Mouse (Mus musculus) bone marrow macrophage, adult 2 months (primary cell): ENCODE results near the gene Lpin3. TPM values are rescaled to one million over a fixed set of nuclear protein-coding genes. Genes with fewer than 3 reads are reported as not detected.

Experiments used
- H3K27ac ChIP-seq: 2 replicates; pipeline ENCODE4 v1.5.1; 2012; ENCODE audit warnings: low read depth, low read length; ENCODE audit not compliant: insufficient read depth
- H3K4me1 ChIP-seq: 2 replicates; pipeline ENCODE4 v1.6.1; 2012; ENCODE audit warnings: low read length; ENCODE audit not compliant: control insufficient read depth, insufficient read depth
- H3K4me3 ChIP-seq: 2 replicates; pipeline ENCODE4 v1.5.1; 2012; ENCODE audit warnings: mild to moderate bottlenecking, low read length, moderate library complexity; ENCODE audit not compliant: insufficient read depth
- CTCF ChIP-seq: IDR thresholded peaks from 2 replicates; pipeline ENCODE4 v1.5.1; 2012; ENCODE audit warnings: low read depth, mild to moderate bottlenecking, low read length, moderate library complexity
- POLR2A ChIP-seq: IDR thresholded peaks from 2 replicates; pipeline ENCODE4 v1.6.1; 2012; ENCODE audit warnings: mild to moderate bottlenecking, low read depth, low read length, borderline replicate concordance
- polyA plus RNA-seq: library from polyadenylated mRNA; stranded (reverse); fragments of >200 nt; gene quantifications from 2 replicates; pipeline ENCODE4 v1.2.4, GENCODE M21; 2012; ENCODE audit not compliant: missing spikeins, insufficient read depth, insufficient read length

The Lpin3 gene
- not detected in 2 replicates for polyA plus RNA-seq

DNA sequence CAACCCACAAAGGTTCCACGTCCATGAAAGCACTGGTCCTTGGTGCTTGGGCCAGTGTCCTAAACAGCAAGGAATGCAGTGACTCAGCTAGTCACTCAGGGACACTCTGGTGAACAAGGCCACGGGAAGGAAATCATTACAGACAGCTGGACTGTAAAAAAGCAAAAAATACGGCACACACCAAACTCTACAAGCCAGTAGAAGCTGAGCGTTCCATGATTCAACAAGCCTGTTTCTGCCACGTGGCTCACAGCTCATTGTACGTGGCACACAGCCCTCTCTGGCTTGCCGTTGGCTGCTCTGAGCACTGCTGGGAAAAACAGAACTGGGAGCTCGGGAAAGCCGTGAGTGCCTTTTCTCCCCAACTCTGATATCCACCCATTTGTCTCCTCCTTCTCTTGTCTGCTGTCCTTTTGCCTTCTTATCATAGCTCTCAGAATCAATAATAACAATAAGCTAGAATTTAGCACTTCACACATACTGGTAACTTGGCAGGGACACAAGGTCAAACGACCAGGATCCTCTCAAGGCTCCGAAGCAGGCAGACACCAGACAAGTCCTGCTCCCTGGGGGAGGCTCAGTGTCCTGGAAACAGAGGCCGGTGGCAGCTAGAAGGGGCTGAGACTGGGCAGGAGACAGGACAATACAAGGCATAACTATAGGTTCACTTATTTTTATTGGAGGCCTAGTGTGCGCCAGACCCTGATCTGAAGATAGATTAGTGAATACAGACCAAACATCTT lies at the start of gene Lpin3:
TSS of gene Lpin3 (plus strand) at position 218 of the 743 bp plus-strand sequence.
- H3K27ac ChIP-seq, result no peak within 1 kb of the TSS
- TF ChIP-seq POLR2A (no peak), CTCF (no peak)
- no peak within 1 kb of the TSS for H3K4me3 ChIP-seq
- H3K4me1 ChIP-seq, result no peaks in the 10 kb centered on the region

DNA sequence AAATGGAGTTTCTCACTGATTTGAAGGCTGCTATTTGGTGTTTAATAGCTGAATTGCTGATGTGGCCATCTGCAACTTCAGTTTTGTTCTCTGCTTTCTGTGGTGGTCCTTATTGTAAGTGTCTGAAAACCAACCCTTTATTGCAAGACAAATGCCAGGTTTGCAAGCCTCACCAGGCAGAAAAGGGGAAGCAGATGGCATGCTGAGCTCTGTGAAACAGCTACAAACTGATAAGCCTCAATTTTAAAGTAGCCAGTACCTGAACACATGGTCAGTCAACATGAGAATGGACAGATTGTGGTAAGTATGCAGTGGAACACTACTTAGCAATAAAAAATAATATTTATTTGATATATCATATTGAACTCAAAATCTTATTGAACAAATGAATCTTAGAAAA lies 39.6 kb upstream of the Lpin3 start:
- H3K27ac ChIP-seq, result no peak overlapping the region
- peaks cover 7% of the 10 kb centered on the region for H3K4me1 ChIP-seq
- H3K4me3 ChIP-seq, result no peak overlapping the region
- TF ChIP-seq CTCF, result no peak
- TF ChIP-seq POLR2A, result no peak

DNA sequence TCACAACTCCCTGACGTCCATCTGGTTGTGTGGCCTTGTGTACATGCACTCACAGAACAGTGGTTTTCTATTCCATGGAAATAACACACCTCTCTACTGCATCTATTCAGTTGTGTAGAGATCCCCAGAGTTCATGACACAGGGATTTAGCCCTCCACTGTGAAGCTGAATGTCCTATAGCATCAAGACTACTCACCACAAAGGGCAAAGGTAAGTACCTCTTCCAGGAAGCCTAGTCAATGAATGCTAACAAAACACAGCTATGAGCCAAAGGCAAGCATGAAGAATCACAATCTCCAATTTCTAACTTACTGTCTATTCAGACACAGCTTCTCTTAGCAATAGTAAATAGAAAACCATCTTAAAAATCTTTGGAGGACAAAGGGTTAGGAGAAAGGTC lies 32.8 kb upstream of the Lpin3 start:
- Histone ChIP-seq H3K27ac (no peak overlapping the region), H3K4me1 (peaks cover 9% of the 10 kb centered on the region), H3K4me3 (no peak overlapping the region)
- TF ChIP-seq POLR2A, result no peak
- TF ChIP-seq CTCF, result no peak

DNA sequence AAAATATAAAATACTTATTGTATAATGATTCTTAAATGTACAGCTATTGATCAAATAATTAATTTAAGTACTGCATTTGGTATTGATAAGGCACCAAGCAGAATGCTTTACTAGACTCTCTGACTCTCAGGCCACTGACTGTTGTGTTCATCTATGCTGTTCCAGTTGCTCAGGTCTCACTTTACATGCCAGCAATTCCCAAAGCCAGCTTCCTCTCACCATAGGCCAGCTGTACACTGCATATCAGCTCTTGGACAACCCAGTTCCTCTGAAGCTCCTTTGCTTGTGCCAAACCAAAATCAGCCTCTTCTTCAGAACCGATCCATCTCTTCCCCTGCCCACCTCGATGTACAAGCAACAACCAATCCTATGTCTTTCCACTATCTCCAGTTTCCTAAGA lies 32.3 kb upstream of the Lpin3 start:
- H3K4me3 ChIP-seq, result no peak overlapping the region
- TF ChIP-seq CTCF (no peak), POLR2A (no peak)
- peaks cover 7% of the 10 kb centered on the region for H3K4me1 ChIP-seq
- no peak overlapping the region for H3K27ac ChIP-seq

DNA sequence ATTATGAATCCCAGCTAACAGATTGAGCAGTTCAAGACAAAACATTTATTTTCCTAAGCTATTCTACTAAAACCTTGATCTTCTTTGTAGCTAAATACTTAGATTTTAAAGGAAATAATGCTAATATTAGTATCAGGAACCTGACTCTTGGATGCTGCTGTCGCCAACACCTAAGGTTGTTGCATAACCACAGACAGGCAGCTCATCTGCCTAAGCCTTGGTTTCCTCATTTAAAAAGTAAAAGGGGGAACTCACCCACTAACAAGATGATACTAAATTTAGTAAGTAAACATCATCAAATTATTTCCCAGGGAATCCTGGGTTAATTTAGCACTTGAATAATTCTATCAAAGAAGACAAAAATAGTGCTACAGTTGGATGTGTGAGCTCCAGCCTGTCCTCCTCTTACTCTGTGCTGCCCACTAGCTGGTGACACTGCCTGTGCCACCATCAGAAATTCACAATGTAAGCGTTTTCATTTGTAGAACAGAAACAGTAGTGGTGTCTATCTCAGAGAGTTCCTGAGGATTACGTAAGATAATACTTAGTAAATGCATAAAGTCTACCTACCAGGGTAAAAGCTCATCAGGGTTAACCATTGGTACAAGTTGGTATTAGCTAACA lies 30.7 kb upstream of the Lpin3 start:
- Histone ChIP-seq H3K27ac (no peak overlapping the region), H3K4me3 (no peak overlapping the region), H3K4me1 (peaks cover 6% of the 10 kb centered on the region)
- TF ChIP-seq POLR2A, result no peak
- no peak for TF ChIP-seq CTCF

DNA sequence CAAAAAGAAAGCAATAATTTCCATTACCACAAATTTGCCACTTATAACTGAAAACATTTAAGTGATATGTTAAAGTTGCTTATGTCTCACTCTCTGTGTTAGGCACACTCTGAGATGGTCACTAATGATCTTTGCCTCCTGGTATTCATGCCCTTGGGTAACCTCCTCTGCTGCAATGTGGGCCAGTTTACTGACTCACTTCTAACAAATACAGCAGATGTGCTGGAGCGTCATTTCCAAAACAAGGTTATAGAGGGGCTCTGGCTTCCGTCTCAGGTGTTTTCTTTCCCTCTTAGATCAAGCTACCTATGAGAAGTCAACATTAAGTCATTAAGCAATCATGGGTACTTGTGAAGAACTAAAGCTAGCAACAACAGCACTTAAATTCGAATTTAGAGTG lies 30.1 kb upstream of the Lpin3 start:
- H3K4me1 ChIP-seq, result peaks cover 6% of the 10 kb centered on the region
- H3K4me3 ChIP-seq, result no peak overlapping the region
- TF ChIP-seq POLR2A (no peak), CTCF (no peak)
- no peak overlapping the region for H3K27ac ChIP-seq

- H3K4me3 ChIP-seq, result no peak overlapping the region
- H3K4me1 ChIP-seq, result peaks cover 8% of the 10 kb centered on the region
- no peak for TF ChIP-seq CTCF
- TF ChIP-seq POLR2A, result no peak
- H3K27ac ChIP-seq, result no peak overlapping the region
These were observed 25.8 kb upstream of the Lpin3 start for GRCm38 (mm10) chr2:160854687-160855086.

GRCm38 (mm10) chr2:160856359-160857102 lies 23.9 kb upstream of the Lpin3 start:
- peaks cover 15% of the 10 kb centered on the region for H3K4me1 ChIP-seq
- H3K27ac ChIP-seq, result no peak overlapping the region
- H3K4me3 ChIP-seq, result no peak overlapping the region
- TF ChIP-seq CTCF, result no peak
- no peak for TF ChIP-seq POLR2A

DNA sequence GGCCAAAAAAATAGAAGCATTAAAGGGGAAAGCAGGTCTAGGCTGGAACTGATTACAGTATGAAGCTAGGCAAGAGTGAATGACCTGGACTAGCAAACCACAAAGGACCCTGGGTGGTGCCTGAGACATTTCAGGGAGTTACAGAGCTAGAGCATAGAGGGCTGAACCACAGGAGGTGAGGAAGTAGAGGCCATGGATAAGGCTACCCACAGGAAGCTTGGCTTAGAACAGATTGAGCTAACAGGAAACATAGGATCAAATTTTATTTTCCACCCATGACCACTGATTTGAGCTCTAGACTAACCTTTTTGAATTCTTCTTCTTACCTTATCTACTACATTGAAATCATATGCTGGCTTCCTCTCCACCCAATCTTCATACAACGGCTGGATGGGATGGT lies 20.1 kb upstream of the Lpin3 start:
- Histone ChIP-seq H3K27ac (no peak overlapping the region), H3K4me1 (peaks cover 17% of the 10 kb centered on the region), H3K4me3 (no peak overlapping the region)
- no peak for TF ChIP-seq CTCF
- no peak for TF ChIP-seq POLR2A

GRCm38 (mm10) chr2:160864112-160864511 lies 16.4 kb upstream of the Lpin3 start:
- H3K4me3 ChIP-seq, result no peak overlapping the region
- TF ChIP-seq POLR2A, result no peak
- no peak for TF ChIP-seq CTCF
- peaks cover 17% of the 10 kb centered on the region for H3K4me1 ChIP-seq
- no peak overlapping the region for H3K27ac ChIP-seq
